Mouse (Mus musculus) bone marrow macrophage, adult 2 months (primary cell): ENCODE data around the gene Rpl38. TPM values are rescaled to one million over a fixed set of nuclear protein-coding genes. Genes with fewer than 3 reads are reported as not detected.

ENCODE experiments used
- H3K27ac ChIP-seq: 2 replicates; pipeline ENCODE4 v1.5.1; 2012; ENCODE audit warnings: low read depth, low read length; ENCODE audit not compliant: insufficient read depth
- H3K4me1 ChIP-seq: 2 replicates; pipeline ENCODE4 v1.6.1; 2012; ENCODE audit warnings: low read length; ENCODE audit not compliant: control insufficient read depth, insufficient read depth
- H3K4me3 ChIP-seq: 2 replicates; pipeline ENCODE4 v1.5.1; 2012; ENCODE audit warnings: mild to moderate bottlenecking, low read length, moderate library complexity; ENCODE audit not compliant: insufficient read depth
- CTCF ChIP-seq: IDR thresholded peaks from 2 replicates; pipeline ENCODE4 v1.5.1; 2012; ENCODE audit warnings: low read depth, mild to moderate bottlenecking, low read length, moderate library complexity
- POLR2A ChIP-seq: IDR thresholded peaks from 2 replicates; pipeline ENCODE4 v1.6.1; 2012; ENCODE audit warnings: mild to moderate bottlenecking, low read depth, low read length, borderline replicate concordance
- polyA plus RNA-seq: library from polyadenylated mRNA; stranded (reverse); fragments of >200 nt; gene quantifications from 2 replicates; pipeline ENCODE4 v1.2.4, GENCODE M21; 2012; ENCODE audit not compliant: missing spikeins, insufficient read depth, insufficient read length

Rpl38 gene
- polyA plus RNA-seq, 1 experiment = 1,765 TPM

- no peaks in the 10 kb centered on the region for H3K4me1 ChIP-seq
- no peak overlapping the region for H3K4me3 ChIP-seq
- H3K27ac ChIP-seq = no peak overlapping the region
- TF ChIP-seq POLR2A = no peak
- no peak for TF ChIP-seq CTCF
Observed at GRCm38 (mm10) chr11:114638647-114639290, 29.6 kb upstream of the Rpl38 start.

GRCm38 (mm10) chr11:114639681-114640103 lies 28.6 kb upstream of the Rpl38 start:
- H3K4me1 ChIP-seq = no peaks in the 10 kb centered on the region
- H3K27ac ChIP-seq = no peak overlapping the region
- TF ChIP-seq CTCF (no peak), POLR2A (no peak)
- no peak overlapping the region for H3K4me3 ChIP-seq

GRCm38 (mm10) chr11:114640658-114641057 lies 27.7 kb upstream of the Rpl38 start:
- Histone ChIP-seq H3K27ac (no peak overlapping the region), H3K4me3 (no peak overlapping the region), H3K4me1 (no peaks in the 10 kb centered on the region)
- TF ChIP-seq POLR2A (no peak), CTCF (no peak)

GRCm38 (mm10) chr11:114641136-114641535 lies 27.2 kb upstream of the Rpl38 start:
- TF ChIP-seq POLR2A (no peak), CTCF (no peak)
- Histone ChIP-seq H3K27ac (no peak overlapping the region), H3K4me3 (no peak overlapping the region), H3K4me1 (no peaks in the 10 kb centered on the region)

GRCm38 (mm10) chr11:114642184-114642583 lies 26.1 kb upstream of the Rpl38 start:
- TF ChIP-seq POLR2A (no peak), CTCF (no peak)
- no peaks in the 10 kb centered on the region for H3K4me1 ChIP-seq
- H3K27ac ChIP-seq = no peak overlapping the region
- no peak overlapping the region for H3K4me3 ChIP-seq

GRCm38 (mm10) chr11:114642926-114643325 lies 25.4 kb upstream of the Rpl38 start:
- no peaks in the 10 kb centered on the region for H3K4me1 ChIP-seq
- no peak overlapping the region for H3K27ac ChIP-seq
- H3K4me3 ChIP-seq = no peak overlapping the region
- TF ChIP-seq POLR2A (no peak), CTCF (no peak)

GRCm38 (mm10) chr11:114644122-114644521 lies 24.2 kb upstream of the Rpl38 start:
- Histone ChIP-seq H3K4me1 (no peaks in the 10 kb centered on the region), H3K4me3 (no peak overlapping the region), H3K27ac (no peak overlapping the region)
- no peak for TF ChIP-seq CTCF
- TF ChIP-seq POLR2A = no peak

- no peak overlapping the region for H3K27ac ChIP-seq
- H3K4me1 ChIP-seq = peaks cover 17% of the 10 kb centered on the region
- TF ChIP-seq CTCF = no peak
- TF ChIP-seq POLR2A = no peak
- no peak overlapping the region for H3K4me3 ChIP-seq
Observed at GRCm38 (mm10) chr11:114649510-114649909, 18.8 kb upstream of the Rpl38 start.

- TF ChIP-seq CTCF (no peak), POLR2A (no peak)
- no peak overlapping the region for H3K4me3 ChIP-seq
- H3K27ac ChIP-seq = no peak overlapping the region
- H3K4me1 ChIP-seq = peaks cover 35% of the 10 kb centered on the region
Observed at GRCm38 (mm10) chr11:114652531-114652930, 15.8 kb upstream of the Rpl38 start.

GRCm38 (mm10) chr11:114653664-114654063 lies 14.7 kb upstream of the Rpl38 start:
- Histone ChIP-seq H3K27ac (peak overlapping the region; percentile 50), H3K4me1 (peaks cover 35% of the 10 kb centered on the region), H3K4me3 (no peak overlapping the region)
- TF ChIP-seq POLR2A (no peak), CTCF (no peak)
